Mouse (Mus musculus) kidney, postnatal 10 days (tissue): ENCODE data around the gene Rab3ip.
A peak's percentile ranks its signal among the peaks of the same experiment; 100 is the strongest.

Experiments
- DNase-seq: peaks from one replicate; pipeline ENCODE4 v3.0.0; 2021; ENCODE audit warnings: mixed read lengths

The Rab3ip gene

DNA sequence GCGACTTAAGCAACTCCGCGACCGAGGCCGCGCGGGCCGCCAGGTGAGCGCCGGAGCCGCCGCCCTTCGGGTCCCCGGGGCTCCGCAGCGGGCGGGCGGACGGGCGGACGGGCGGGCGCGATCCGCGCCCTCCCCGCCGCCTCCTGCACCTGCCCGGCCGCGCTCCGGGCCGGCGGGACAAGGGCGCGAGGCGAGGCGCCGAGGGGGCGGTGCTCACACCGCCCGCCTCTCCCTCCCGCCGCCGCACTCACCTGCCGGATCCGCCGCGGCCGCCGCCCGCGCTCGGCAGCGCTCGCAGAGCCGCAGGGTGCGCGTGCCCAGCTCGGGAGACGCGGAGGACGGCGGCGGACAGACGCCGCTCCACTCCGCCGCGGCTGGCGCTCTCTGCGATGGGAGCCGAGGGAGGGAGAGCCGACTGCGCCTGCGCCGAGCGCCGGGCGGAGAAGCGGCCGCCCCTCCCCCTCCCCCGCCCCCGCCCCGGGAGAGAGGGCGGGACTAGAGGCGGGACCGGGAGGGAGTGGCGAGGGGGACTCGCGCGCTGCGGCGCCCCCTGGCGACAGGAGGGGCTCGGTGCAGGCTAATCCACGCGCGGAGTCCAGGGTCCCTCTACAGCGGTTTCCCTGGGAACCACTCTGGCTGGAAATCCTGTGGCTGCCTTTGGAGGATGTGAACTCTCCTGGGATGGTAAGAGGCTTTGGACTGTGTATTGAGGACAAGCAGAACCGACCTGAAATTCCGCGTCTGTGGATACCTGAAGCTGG is at the start of gene Rab3ip:
Rab3ip (minus strand) TSS at position 761 of the 761 bp plus-strand sequence.
- peak; percentile 96 for DNase-seq

DNA sequence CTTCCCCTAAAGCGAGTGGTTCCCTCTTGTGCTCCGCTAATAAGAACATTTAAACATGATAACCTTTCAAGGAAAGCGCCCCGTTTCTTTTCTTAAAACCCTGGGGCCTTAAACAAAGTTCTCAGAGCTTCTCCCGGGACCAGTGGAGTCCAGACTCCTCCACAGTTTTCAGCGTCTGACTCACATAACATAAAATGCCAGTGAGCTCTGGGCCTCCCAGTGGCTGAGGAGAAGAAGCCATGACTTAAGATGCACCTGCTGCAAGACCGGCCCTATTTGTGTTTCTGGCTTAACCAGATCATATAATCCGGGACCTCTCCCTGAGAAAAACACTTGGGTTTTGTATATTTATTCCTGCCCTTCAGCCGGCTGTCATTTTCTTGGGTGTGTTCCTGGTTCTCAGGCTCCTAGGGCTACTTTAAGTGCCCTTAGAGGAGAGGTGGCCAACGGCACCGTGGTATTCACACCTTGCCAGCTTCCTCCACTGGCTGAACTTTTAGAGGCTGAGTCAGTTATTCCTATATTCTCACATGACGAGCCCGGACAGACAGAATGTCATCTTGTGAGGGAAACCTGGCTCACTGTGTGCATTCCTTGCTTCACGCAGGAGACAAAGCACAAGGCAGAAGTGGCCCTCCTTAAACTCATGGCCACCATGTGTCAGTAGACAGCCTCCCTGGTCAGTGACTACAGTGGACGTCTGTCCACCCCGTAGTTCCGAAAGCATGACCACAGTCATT is 48.3 kb upstream of the Rab3ip start:
- DNase-seq = no peak

DNA sequence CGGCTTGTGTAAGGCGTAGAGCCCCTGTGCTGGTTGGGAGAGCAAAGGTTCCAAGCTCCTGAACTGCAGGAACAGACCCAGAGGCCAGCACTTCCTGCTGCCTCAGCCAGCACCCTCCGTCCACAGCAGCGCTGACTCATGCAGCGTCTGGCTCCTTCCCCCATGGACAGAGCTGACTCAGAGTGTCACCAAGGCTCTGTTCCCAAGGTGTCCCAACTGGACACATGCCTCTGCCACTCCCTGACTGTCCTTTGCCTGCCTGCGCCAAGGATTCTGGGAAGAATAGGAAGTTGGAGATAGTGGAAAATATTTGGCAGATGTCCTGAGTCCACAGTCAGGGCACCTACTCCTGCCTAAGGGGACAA is 45.6 kb upstream of the Rab3ip start:
- DNase-seq = peak; percentile 62

DNA sequence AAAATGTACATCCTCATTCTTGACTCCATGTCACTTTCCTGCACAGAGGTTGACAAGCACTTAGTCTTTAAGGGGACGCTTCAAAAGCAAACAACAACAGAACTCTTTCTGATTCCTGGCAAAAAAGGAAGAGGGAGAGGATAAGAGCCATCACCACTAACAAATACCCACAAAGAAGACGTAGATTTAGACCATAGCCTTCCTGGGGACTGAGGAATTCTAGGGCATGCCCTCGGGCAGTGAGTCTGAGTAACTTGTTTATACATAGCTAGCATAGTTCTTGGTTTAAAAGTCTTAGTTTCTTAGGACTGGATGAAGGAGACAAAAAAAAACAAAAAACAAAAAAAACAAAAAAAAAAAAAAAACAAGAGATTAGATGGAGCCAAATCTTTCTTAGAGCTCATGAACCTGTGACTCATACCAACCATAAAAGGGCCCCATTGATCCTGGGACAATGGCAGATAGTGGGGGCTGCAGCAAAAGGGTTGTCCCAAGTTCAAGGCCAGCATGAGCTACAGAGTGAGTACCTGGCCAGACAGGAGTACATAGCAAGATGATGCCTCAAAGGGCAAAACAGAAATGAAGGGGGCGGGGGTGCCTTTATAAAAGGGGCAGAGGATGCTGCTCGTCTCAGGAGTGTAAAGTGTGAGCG is 45.1 kb upstream of the Rab3ip start:
- no peak for DNase-seq

DNA sequence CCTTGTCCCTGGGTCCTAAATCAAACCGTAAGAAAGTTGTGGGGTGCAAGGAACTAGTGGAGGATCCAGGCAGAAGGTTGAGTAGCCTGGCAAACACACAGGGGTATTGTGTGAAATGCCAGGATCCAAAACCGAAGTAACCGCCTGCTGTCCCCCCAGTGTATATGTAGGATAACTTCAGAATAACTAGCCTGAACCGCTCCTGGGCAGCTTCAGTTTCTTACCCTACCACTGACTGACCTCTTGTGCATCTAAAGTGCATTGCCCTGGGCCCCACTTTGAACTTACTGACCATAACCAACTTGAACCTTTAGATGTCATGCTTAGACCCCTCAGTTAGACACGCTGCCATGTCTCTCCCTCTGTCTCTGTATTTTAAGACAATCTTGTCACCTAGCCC is 44.6 kb upstream of the Rab3ip start:
- DNase-seq = no peak

DNA sequence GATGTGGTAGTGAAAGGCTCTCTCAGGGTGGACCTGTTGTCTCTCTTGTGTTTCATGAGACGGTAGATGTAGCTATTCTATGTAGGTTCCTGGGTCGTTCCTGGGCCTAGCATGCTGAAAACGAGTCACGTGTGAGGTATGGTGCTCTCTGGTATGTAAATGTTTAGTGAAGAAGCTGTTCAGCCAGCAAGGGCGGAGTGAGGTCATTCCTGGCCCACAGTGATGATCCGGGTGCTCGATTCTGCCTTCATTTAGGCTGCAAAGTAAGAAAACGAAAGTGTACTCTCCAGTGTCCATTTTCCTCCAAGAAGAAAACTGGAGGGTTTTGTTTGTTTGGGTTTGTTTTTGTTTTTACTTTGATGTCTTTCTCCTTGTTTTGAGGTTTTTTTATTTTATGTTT is 43.4 kb upstream of the Rab3ip start:
- DNase-seq = no peak

GRCm38 (mm10) chr10:116986264-116987082 is 35.9 kb upstream of the Rab3ip start, which contains the start of gene Best3:
TSS of gene Best3 (plus strand) at chr10:116986314.
- DNase-seq = no peak

- no peak for DNase-seq
These were observed 34.3 kb upstream of the Rab3ip start for GRCm38 (mm10) chr10:116984836-116985235.

DNA sequence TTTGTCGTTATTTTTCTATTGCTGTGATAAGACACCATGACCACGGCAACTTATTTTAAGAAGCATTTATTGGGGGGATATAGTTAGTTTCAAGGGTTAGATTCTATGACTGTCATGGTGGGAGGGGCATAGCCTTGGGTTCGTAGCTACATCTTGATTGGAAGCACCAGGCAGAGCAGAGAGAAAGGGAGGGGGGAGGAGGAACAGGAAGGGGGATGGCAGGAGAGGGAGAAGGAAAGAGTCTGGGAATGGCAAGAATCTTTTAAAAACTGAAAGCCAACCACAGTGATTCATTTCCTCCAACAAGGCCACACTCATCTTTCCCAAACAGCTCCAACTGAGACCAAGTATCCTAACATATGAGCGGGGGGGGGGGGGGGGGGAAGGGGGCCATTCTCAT is 32.0 kb upstream of the Rab3ip start:
- no peak for DNase-seq

DNA sequence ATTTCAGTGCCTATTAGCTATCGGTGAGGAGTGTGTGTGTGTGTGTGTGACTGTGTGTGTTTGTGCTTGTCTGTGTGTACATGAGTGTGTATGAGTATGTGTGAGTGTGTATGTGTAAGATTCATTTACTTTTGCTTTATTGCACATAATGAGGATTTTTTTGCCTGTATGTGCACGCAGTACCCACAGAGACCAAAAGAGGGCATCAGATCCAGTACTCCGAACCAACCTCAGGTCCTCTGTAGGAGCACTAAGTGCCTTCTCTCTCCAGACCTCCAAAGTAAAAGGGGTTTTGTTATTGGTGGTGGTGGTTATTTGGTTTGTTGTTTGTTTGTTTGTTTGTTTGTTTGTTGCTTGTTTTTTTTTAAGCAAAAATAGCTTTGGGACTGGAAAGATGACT is 30.3 kb upstream of the Rab3ip start:
- peak; percentile 61 for DNase-seq

DNA sequence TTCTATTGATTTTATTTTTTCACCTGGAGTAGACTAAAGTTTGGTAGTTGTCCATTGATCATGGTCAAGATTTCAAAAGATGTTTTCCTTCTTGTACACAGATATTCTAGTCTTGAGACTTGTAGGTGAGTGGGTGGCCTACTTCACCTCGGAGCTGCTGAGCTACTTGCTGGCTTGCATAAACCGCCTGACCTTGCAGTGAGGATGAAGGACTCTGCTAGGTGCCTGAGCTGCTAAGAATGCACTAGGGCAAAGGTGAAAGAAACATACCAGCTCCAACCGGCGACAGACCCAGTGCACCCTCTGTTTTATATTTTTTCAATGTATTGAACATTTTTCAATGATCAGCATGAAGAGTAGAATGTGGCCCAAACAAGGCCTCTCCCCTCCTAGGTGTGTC is 29.7 kb upstream of the Rab3ip start:
- peak; percentile 37 for DNase-seq

DNA sequence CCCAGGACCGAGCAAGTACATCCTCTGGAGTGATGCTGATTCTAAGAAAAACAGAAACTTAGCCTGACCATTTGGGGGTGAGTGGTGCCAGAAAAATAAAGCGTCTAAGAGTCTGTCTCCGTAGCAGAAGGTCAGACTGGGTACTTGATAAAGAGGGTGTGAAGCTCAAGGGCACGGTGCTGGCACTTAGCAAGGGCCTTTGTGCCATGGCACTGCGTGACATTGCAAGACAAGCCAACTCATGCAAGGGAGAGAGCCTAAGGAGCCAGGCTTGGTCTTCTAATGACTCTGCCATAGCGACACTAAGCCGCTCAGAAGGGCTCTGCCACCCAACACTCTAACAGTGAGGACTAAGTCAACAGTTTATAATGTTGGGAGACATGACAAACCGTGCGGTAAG is 28.3 kb upstream of the Rab3ip start:
- no peak for DNase-seq

GRCm38 (mm10) chr10:116977858-116978257 is 27.3 kb upstream of the Rab3ip start:
- peak; percentile 34 for DNase-seq

- no peak for DNase-seq
These were observed 26.9 kb upstream of the Rab3ip start for GRCm38 (mm10) chr10:116977455-116977854.

GRCm38 (mm10) chr10:116972509-116972908 is 21.9 kb upstream of the Rab3ip start, which contains the start of gene Gm10271:
TSS of gene Gm10271 (minus strand) at chr10:116972609.
- no peak for DNase-seq

- DNase-seq = peak; percentile 64
These were observed 18.2 kb upstream of the Rab3ip start for GRCm38 (mm10) chr10:116968741-116969140.

GRCm38 (mm10) chr10:116966065-116966464 is 15.5 kb upstream of the Rab3ip start:
- DNase-seq = peak; percentile 72

GRCm38 (mm10) chr10:116965297-116965696 is 14.7 kb upstream of the Rab3ip start:
- DNase-seq = peak; percentile 52

- no peak for DNase-seq
These were observed 14.0 kb upstream of the Rab3ip start for GRCm38 (mm10) chr10:116964571-116964970.

- no peak for DNase-seq
These were observed 13.5 kb upstream of the Rab3ip start for GRCm38 (mm10) chr10:116964084-116964483.

- DNase-seq = no peak
These were observed 12.2 kb upstream of the Rab3ip start for GRCm38 (mm10) chr10:116962803-116963202.

- peak; percentile 35 for DNase-seq
These were observed 11.6 kb upstream of the Rab3ip start for GRCm38 (mm10) chr10:116962152-116962551.
